Mouse (Mus musculus) kidney, embryonic 16.5 days (tissue): ENCODE data around the gene Csnk2b. TPM values are rescaled to one million over a fixed set of nuclear protein-coding genes. Genes with fewer than 3 reads are reported as not detected.

ENCODE experiments used
- ATAC-seq: fragments of 200-750 bp; cut with Nextera tagmentation; 2 replicates; pipeline ENCODE4 v1.8.0; 2017; ENCODE audit warnings: moderate TSS enrichment; ENCODE audit not compliant: low FRiP score, low TSS enrichment
- H3K27ac ChIP-seq: fragments of 300-500 bp; sonication (generic); 2 replicates; pipeline ENCODE4 v1.5.1; 2014; ENCODE audit warnings: low read length
- H3K27me3 ChIP-seq: fragments of 300-500 bp; sonication (generic); 2 replicates; pipeline ENCODE4 v1.6.1; 2014; ENCODE audit warnings: low read length, control low read depth, mixed read lengths; ENCODE audit not compliant: insufficient read depth
- H3K36me3 ChIP-seq: fragments of 300-500 bp; sonication (generic); 2 replicates; pipeline ENCODE4 v1.6.1; 2014; ENCODE audit warnings: low read length, control low read depth, mixed read lengths; ENCODE audit not compliant: insufficient read depth
- H3K4me1 ChIP-seq: fragments of 300-500 bp; sonication (generic); 2 replicates; pipeline ENCODE4 v1.6.1; 2014; ENCODE audit warnings: low read length, control low read depth, mixed read lengths; ENCODE audit not compliant: insufficient read depth
- H3K4me2 ChIP-seq: fragments of 300-500 bp; sonication (generic); replicated peaks from 2 replicates; pipeline ENCODE4 v1.6.1; 2014; ENCODE audit warnings: low read depth, low read length
- H3K4me3 ChIP-seq: fragments of 300-500 bp; sonication (generic); 2 replicates; pipeline ENCODE4 v1.5.1; 2014; ENCODE audit warnings: mild to moderate bottlenecking, low read length
- H3K9ac ChIP-seq: fragments of 300-500 bp; sonication (generic); replicated peaks from 2 replicates; pipeline ENCODE4 v1.6.1; 2014; ENCODE audit warnings: low read length
- H3K9me3 ChIP-seq: fragments of 300-500 bp; sonication (generic); 2 replicates; pipeline ENCODE4 v1.6.1; 2016; ENCODE audit warnings: low read length, control low read depth
- WGBS: fragments of 180-500 bp; shearing (Covaris S2); extraction: QIAGEN DNeasy Blood & Tissue Kit; methylation state at CpG from one replicate; pipeline ENCODE4 v1.1.7; 2014; 5-methylcytosine and 5-hydroxymethylcytosine counted together
- polyA plus RNA-seq: library from polyadenylated mRNA; unstranded; fragments of >200 nt; fragmentation: Nextera tagmentation; extraction: Ambion mirVana; gene quantifications from 2 replicates; pipeline ENCODE4 v1.2.1, GENCODE M21; 2015

The Csnk2b gene
- polyA plus RNA-seq, 1 experiment from 2014 or later: 293 TPM

- Histone ChIP-seq H3K9me3 (no peaks in the 10 kb centered on the region), H3K4me1 (peaks cover 2% of the 10 kb centered on the region; the same call in 1 of the 2 replicates), H3K27me3 (no peaks in the 10 kb centered on the region), H3K36me3 (no peaks in the 10 kb centered on the region), H3K9ac (no peak overlapping the region), H3K4me2 (no peak overlapping the region), H3K27ac (no peak overlapping the region), H3K4me3 (no peak overlapping the region)
- 84% methylated on average over 16 of the region's 16 CpGs for WGBS
- no peak for ATAC-seq
Observed at GRCm38 (mm10) chr17:35082841-35083576, 38.8 kb downstream of the Csnk2b start.

GRCm38 (mm10) chr17:35080710-35081109 is 41.1 kb downstream of the Csnk2b start:
- Histone ChIP-seq H3K4me2 (no peak overlapping the region), H3K36me3 (no peaks in the 10 kb centered on the region), H3K9ac (no peak overlapping the region), H3K4me1 (peaks cover 21% of the 10 kb centered on the region), H3K27me3 (no peaks in the 10 kb centered on the region), H3K4me3 (no peak overlapping the region), H3K27ac (no peak overlapping the region), H3K9me3 (no peaks in the 10 kb centered on the region)
- ATAC-seq: no peak
- 81% methylated on average over 4 of the region's 4 CpGs for WGBS

GRCm38 (mm10) chr17:35080248-35080647 is 41.6 kb downstream of the Csnk2b start:
- Histone ChIP-seq H3K36me3 (no peaks in the 10 kb centered on the region), H3K27ac (no peak overlapping the region), H3K4me2 (no peak overlapping the region), H3K4me3 (no peak overlapping the region), H3K4me1 (peaks cover 21% of the 10 kb centered on the region), H3K9me3 (no peaks in the 10 kb centered on the region), H3K27me3 (no peaks in the 10 kb centered on the region), H3K9ac (no peak overlapping the region)
- ATAC-seq: no peak
- WGBS: 43% methylated on average over 6 of the region's 6 CpGs

GRCm38 (mm10) chr17:35079778-35080177 is 42.1 kb downstream of the Csnk2b start:
- no peaks in the 10 kb centered on the region for H3K36me3 ChIP-seq
- no peak overlapping the region for H3K4me2 ChIP-seq
- no peak overlapping the region for H3K4me3 ChIP-seq
- H3K9ac ChIP-seq: no peak overlapping the region
- WGBS: 66% methylated on average over 9 of the region's 9 CpGs
- H3K9me3 ChIP-seq: no peaks in the 10 kb centered on the region
- peaks cover 21% of the 10 kb centered on the region for H3K4me1 ChIP-seq
- no peak for ATAC-seq
- no peaks in the 10 kb centered on the region for H3K27me3 ChIP-seq
- no peak overlapping the region for H3K27ac ChIP-seq

- peak within 1 kb of the TSS; percentile 43 for H3K4me3 ChIP-seq
- H3K4me1 ChIP-seq: peaks cover 27% of the 10 kb centered on the region
- no peaks in the 10 kb centered on the region for H3K27me3 ChIP-seq
- peak within 1 kb of the TSS; percentile 72 for H3K9ac ChIP-seq
- ATAC-seq: peak; percentile 87
- H3K4me2 ChIP-seq: peak within 1 kb of the TSS; percentile 67
- 2% methylated on average over 14 of the region's 14 CpGs for WGBS
- no peaks in the 10 kb centered on the region for H3K36me3 ChIP-seq
- peak within 1 kb of the TSS; percentile 77 for H3K27ac ChIP-seq
- no peaks in the 10 kb centered on the region for H3K9me3 ChIP-seq
Observed at GRCm38 (mm10) chr17:35077786-35078233, 44.0 kb downstream of the Csnk2b start, which contains the start of gene Ly6g6d. Gene Ly6g6d (minus strand): TSS chr17:35078065.

- H3K4me1 ChIP-seq: peaks cover 27% of the 10 kb centered on the region
- H3K9ac ChIP-seq: peak overlapping the region; percentile 72
- no peaks in the 10 kb centered on the region for H3K27me3 ChIP-seq
- 0 out of 2 replicates have a peak, but pooled peaks have one; percentile 33 for ATAC-seq
- no peaks in the 10 kb centered on the region for H3K9me3 ChIP-seq
- WGBS: 18% methylated on average over 2 of the region's 2 CpGs
- peak overlapping the region; percentile 67 for H3K4me2 ChIP-seq
- peak overlapping the region; percentile 43 for H3K4me3 ChIP-seq
- H3K27ac ChIP-seq: peak overlapping the region; percentile 77
- H3K36me3 ChIP-seq: no peaks in the 10 kb centered on the region
Observed at GRCm38 (mm10) chr17:35077285-35077684, 44.6 kb downstream of the Csnk2b start.

- no peak for ATAC-seq
- Histone ChIP-seq H3K27ac (peak within 1 kb of the TSS; percentile 77), H3K9me3 (no peaks in the 10 kb centered on the region), H3K4me3 (peak within 1 kb of the TSS; percentile 43), H3K27me3 (no peaks in the 10 kb centered on the region), H3K4me2 (peak within 1 kb of the TSS; percentile 67), H3K36me3 (no peaks in the 10 kb centered on the region), H3K9ac (peak within 1 kb of the TSS; percentile 72), H3K4me1 (peaks cover 33% of the 10 kb centered on the region)
- WGBS: 30% methylated on average over 10 of the region's 10 CpGs
Observed at GRCm38 (mm10) chr17:35076507-35077176, 45.2 kb downstream of the Csnk2b start, which contains the start of gene Ly6g6e. Gene Ly6g6e (plus strand): TSS chr17:35076902.

GRCm38 (mm10) chr17:35074097-35074496 is 47.8 kb downstream of the Csnk2b start:
- H3K36me3 ChIP-seq: no peaks in the 10 kb centered on the region
- H3K4me3 ChIP-seq: no peak overlapping the region
- H3K27ac ChIP-seq: no peak overlapping the region
- ATAC-seq: no peak
- H3K4me1 ChIP-seq: peaks cover 36% of the 10 kb centered on the region
- no peaks in the 10 kb centered on the region for H3K9me3 ChIP-seq
- peak overlapping the region; percentile 26; the same call in 1 of the 2 replicates for H3K9ac ChIP-seq
- no peaks in the 10 kb centered on the region for H3K27me3 ChIP-seq
- 30% methylated on average over 17 of the region's 17 CpGs for WGBS
- H3K4me2 ChIP-seq: no peak overlapping the region

GRCm38 (mm10) chr17:35071454-35071853 is 50.4 kb downstream of the Csnk2b start:
- no peak overlapping the region for H3K4me2 ChIP-seq
- H3K36me3 ChIP-seq: no peaks in the 10 kb centered on the region
- no peak for ATAC-seq
- peaks cover 18% of the 10 kb centered on the region for H3K4me1 ChIP-seq
- H3K27ac ChIP-seq: no peak overlapping the region; the same call in 1 of the 2 replicates
- 0 out of 2 replicates have a peak, but pooled peaks cover 2% of the 10 kb centered on the region for H3K27me3 ChIP-seq
- no peaks in the 10 kb centered on the region for H3K9me3 ChIP-seq
- 51% methylated on average over 9 of the region's 9 CpGs for WGBS
- no peak overlapping the region for H3K4me3 ChIP-seq
- H3K9ac ChIP-seq: no peak overlapping the region
